Mouse (Mus musculus): Measurements from ENCODE around the gene Kif6.

Gene Kif6

DNA sequence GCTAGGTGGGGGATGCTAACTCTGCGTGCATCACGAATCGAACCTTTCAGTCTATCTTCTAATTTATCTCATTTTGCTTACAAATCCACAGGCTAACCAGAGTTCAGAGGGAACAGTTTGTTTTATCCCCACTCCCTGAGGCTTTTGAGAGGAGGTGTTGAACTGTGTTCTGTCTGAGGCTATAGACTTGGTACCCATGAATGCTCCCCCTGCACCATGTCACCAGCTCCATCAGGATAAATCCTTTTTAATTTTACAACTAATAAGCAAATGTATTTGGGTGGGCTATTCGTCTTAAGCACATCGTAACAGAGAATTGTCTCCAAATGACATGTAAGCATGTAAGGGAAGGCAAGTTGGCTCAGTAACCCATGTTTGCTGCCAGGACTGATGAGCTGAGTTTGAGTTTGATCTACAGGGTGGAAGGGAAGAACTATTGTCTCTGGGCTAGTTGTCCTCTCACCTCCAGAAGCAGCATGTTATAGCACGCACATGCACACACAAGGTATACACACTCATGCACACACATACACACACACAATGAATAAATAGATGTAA lies 122.4 kb downstream of the Kif6 start:
- no peak for DNase-seq (ENCODE audit: low spot score in 2 of 2)

GRCm38 (mm10) chr17:49738351-49738750 lies 123.4 kb downstream of the Kif6 start:
- DNase-seq (ENCODE audit: low spot score in 2 of 2) = no peak

- no peak for DNase-seq (ENCODE audit: low spot score in 2 of 2)
These were observed 125.2 kb downstream of the Kif6 start for GRCm38 (mm10) chr17:49739896-49740679.

- DNase-seq (ENCODE audit: low spot score in 2 of 2) = no peak
These were observed 126.2 kb downstream of the Kif6 start for GRCm38 (mm10) chr17:49741172-49741571.

GRCm38 (mm10) chr17:49741927-49742326 lies 127.0 kb downstream of the Kif6 start:
- no peak for DNase-seq (ENCODE audit: low spot score in 2 of 2)

DNA sequence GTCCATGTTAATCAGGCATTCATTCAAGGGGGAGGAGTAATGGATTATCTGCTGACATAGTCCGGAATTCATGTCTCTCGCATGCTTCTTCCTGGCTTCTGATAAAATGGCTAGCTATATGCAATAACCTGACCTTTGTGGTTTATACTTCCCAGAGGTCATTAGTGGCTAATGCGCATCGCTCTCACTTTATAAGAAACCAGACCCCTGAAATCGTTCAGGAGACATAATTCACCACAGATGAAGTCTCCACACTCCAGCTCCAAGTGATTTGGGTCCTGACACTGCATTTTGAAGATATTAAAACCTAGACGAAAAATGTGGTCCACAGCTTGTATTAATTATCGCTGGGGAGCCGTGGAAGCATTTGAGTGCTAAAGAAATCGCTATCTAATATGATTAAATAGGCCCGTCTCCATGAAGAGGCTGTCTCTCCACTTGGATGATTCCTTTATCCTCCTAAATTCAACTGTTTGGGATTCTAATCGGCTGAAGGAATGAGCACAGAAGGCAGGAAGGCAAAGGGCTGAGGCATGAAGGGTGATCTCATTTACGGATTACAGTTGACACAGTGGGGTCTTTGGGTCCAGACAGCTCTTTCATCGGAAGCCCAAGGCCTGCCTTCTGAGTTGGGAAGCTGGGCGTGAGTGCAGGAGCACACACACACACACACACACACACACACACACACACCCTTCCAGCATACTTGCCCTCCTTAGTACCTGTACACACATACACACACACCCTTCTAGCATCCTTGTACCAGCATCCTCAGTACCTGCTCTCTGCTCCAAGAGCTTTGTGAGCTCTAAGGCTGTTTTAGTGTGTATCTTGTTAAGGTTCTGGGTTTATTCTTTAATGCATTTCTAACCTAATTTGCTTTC lies 128.9 kb downstream of the Kif6 start:
- DNase-seq (ENCODE audit: low spot score in 2 of 2) = no peak

GRCm38 (mm10) chr17:49750889-49751324 lies 136.0 kb downstream of the Kif6 start:
- no peak for DNase-seq (ENCODE audit: low spot score in 2 of 2)

- DNase-seq (ENCODE audit: low spot score in 2 of 2) = no peak
These were observed 138.9 kb downstream of the Kif6 start for GRCm38 (mm10) chr17:49753874-49754273.

DNA sequence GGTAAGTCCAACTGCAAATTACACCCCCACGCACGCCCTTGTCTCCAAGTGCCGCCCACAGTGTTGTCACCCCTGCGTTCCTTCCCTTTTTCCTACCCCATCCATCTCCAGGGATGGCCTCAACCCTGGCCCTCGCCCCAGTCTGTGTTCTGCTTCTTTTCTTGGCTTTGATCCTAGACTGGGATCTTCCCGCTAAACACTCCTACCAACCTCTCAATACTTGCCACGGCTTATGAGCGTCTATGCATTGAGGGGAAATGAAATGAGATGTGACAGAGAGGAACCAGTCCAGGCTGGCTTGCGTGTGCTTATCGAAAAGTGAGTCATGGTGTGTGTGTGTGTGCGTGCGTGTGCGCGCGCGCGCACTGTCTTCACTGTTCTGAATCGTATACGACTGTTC lies 141.9 kb downstream of the Kif6 start:
- no peak for DNase-seq (ENCODE audit: low spot score in 2 of 2)

GRCm38 (mm10) chr17:49759047-49759446 lies 144.1 kb downstream of the Kif6 start:
- no peak for DNase-seq (ENCODE audit: low spot score in 2 of 2)

DNA sequence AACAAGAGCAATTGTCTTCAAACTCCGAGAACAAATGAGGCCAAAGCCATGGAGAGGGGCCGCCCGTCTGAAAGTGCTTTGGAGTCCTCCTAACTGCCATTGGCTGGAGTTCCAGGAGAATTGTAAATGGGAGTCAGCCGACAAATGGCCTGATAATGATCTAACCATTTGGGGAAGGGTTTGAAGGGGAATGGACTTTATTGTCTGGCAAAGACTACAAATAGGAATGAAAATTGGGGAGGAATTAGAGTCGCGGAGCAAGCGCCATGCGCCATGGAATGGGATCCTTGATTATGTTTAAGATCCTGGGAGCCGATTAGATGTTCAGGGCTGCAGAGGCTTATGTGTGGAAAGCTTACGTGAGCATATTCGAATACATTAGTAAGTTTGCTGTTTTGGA lies 146.3 kb downstream of the Kif6 start:
- DNase-seq (ENCODE audit: low spot score in 2 of 2) = no peak

- DNase-seq (ENCODE audit: low spot score in 2 of 2) = no peak
These were observed 146.9 kb downstream of the Kif6 start for GRCm38 (mm10) chr17:49761838-49762237.

- no peak for DNase-seq (ENCODE audit: low spot score in 2 of 2)
These were observed 150.0 kb downstream of the Kif6 start for GRCm38 (mm10) chr17:49764963-49765362.

GRCm38 (mm10) chr17:49767717-49768370 lies 152.9 kb downstream of the Kif6 start:
- DNase-seq (ENCODE audit: low spot score in 2 of 2) = no peak

DNA sequence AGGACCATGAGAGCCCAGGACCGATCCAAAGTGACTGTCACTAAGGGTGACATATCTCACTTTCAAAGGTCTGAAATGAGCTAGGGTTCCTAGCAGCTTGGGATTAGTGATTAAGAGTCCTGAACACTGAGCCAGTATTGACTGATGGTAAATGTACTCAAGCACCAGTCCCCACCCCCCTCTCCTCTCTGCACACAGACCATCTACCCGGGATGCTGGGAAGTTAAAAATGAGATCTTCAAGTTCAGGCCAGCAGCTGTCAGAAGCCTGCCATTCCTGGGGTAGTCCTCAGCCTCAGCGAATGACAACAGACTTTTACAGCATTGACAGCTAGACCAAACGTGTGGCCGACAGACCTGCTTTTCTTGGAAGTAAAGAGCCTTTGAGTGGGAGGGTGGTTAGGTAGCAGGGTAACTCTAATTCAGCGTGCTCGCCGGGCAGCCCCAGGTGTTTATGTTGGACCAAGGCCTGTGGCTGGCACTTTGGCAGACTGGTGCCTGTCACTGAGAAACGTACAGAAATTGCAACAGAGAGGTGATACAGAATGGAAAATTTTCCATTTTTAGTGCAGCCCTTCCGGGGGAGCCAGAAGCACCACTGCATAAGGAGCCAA lies 156.9 kb downstream of the Kif6 start:
- DNase-seq (ENCODE audit: low spot score in 2 of 2) = no peak

DNA sequence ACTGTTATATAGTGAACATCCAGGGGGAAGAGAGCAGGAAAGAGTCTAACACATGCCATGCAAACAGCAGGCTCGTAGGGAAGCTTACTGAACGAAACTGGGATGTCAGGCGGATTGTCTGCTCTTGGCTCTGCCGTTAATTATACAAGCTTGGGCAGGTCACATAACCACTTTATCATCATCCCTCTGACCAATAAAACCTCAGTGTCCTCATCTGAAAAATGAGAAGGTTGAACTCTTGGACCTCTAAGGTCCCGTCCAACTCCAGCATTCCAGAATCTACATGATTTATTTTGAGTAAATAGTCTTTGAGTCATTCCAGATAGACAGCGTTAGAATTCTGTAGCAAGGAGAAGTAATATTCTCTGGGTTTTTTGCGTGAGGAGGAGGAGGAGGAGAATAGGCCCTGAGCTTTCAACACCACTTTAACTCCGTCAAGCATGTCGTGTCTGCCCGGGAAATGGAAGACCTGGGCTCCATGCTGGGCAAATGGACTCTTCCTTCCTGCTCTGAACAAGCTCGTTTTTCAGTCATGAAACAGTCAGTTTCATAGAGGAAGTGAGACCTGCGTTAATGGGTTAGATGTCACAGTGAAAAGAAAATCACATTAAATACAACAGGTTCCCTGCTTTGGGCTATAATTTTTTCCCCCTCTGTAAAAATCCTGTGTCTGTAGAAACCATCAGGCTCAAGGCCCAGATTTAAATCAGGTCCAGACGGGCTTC lies 162.3 kb downstream of the Kif6 start:
- DNase-seq (ENCODE audit: low spot score in 2 of 2) = no peak

DNA sequence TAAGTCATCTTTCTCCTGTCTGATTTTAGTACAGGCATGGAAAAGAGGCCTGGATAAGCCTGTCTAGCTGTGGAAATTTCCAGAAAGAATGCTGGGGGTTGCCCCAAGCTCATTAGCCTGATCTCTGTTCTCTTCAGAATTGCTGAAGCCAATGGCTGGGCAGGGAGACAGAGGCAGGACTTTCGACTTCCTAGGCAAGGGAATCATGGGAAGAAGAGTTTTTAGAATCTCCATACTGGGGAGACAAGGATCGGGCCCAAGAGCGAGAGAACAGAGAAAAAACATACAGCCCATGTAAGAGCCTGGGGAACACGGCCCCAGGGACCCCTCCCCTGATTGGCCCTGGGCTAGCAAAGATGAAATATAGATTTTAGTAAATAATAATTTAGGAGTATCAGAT lies 164.1 kb downstream of the Kif6 start:
- no peak for DNase-seq (ENCODE audit: low spot score in 2 of 2)

DNA sequence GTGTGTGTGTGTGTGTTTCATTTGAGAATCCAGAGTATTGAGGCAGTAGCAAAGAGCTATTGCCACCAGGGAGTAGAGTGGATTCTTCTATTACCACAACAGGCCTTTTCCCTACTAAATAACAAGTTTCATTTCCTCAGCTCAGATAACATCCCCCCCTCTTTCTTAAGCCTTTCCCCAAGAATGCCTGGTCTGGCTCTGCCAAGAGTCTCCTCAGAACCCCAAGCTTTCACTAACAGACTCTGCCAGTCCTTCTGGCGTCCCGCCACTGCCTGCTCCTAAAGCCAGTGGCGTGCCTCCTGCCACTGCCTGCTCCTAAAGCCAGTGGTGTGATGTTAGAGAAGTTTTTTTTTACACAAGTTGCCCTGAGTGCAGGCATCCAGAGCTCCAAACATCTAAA lies 164.6 kb downstream of the Kif6 start:
- no peak for DNase-seq (ENCODE audit: low spot score in 2 of 2)

DNA sequence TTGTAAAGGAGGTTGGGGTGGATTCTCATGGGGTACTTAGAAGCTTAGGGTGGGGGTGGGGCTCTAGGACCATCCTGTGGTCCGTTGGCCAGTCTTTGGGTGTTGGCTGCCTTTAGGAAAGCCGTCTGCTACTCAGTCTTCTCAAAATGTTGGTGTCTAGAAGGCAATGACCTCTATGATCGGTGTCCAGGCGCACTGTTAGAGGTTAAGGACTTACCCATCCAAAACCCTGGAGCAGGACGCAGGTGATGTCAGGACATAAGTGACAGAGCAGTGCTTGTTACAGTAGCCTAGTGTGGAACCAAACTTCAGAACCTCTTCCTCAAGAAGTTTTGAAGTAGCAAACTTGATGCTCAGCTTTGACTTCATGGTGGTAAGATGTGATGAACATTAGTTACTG lies 170.9 kb downstream of the Kif6 start:
- no peak for DNase-seq (ENCODE audit: low spot score in 2 of 2)

DNA sequence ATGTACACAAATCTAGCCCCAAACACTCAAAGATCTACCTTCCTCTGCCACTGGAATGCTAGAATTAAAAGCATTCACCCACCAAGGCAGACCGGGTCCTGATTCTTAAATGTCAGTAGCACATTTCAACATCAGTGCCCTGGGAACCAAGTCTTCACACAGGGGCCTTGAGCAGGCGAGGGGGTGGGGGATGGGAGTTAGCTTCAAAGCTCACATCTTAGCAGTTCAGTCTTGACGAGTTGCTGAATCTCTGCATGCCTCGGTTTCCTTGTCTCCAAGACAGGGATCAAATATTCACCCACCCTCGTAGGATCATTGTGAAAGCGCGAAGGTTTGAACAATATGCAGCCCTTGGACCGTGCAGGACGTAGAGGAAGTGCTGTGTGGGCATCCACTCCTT lies 172.4 kb downstream of the Kif6 start:
- no peak for DNase-seq (ENCODE audit: low spot score in 2 of 2)

All from spleen, postnatal 14 days (tissue).